Mouse (Mus musculus): Measurements from ENCODE around the gene Gm20532.

Gm20532 gene

DNA sequence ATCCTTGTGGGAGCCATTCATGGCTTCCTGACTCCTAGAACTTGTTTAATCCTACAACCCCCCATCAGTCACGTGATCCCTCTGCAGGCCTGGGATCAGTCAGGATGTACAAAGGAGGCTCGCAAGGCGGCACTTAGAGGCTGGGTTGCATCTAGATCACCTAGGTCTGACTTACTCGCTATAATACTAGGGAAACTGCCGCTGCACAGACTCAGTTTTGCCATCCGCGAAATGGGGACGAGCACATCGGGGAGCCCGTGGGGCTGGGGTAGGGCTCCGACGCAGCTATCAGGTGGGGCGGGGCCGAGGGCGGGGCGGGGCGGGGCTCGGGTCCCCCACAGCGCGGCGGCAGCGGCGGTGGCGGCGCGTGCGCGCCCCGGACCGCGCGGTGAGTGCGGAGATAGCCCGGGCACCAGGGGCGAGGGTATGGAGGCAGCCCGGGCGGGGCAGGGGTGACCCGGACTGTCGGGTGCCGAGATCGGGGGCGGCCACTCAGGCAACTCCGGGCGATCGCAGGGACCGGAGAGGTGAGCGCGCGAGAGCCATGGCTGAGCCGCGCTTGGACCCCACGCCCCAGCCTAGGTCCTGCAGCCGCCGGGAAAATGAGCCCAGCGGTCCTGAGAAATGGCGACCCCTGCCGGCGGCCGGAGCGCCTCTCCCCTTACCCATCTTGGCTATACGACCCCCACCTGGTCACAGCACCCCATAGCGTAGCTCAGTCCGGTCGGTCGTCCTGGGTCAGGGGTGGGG lies at the start of gene Gm20532:
TSS of gene Gm20532 (plus strand) at position 346 of the 750 bp plus-strand sequence.
- peak; percentile 43 for DNase-seq (ENCODE audit: low read depth)

DNA sequence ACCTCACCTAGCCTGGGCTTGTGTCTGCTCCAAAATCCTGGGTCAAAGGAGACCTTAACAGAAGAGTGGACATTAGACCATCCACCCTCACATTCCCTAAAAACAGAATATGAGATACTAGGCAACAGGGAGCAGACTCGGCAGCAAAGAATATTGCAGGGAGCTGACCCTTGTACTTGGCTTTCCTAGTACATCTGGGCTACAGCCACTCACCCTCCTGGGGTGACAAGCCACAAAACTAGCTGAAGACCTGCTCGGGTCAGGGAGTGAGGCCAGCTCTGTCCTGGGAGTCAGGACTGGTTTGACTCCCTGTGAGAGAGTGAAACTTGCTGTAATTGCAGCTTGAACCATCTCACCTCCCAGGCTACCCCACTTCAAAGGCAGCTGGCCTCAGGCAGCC lies 46.9 kb upstream of the Gm20532 start:
- DNase-seq (ENCODE audit: low read depth), result no peak

- no peak for DNase-seq (ENCODE audit: low read depth)
These were observed 45.7 kb upstream of the Gm20532 start for GRCm38 (mm10) chr2:26540721-26541120.

DNA sequence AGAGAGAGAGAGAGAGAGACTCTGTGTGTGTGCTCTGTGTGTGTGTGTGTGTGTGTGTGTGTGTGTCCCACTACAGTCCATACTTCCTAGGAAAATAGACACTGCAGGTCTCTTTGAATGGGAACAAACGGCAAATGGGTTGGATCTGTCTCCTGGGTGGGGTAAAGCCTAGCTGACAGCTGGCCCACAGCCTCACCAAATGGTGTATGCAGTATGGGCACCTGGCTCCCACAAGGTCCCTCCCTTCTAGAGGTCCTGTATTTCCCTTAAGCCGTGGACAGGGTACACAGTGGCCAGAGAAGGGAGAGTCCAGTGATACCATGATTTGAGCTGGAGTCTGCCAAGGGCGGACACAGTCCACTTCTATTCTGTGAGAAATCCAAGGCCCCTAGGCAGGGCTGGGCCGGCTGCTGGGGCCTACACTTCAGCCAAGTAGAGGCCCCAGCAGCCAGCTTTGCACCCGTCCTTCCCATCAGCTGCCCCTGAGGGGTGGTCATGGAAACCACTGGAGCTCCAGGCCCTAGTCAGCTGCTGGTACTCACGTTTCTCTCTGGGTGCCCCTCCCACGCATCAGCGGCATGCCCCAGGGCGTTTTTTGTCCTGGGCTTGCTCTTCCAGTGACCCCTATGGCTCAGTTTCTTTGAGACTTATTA lies 45.1 kb upstream of the Gm20532 start:
- DNase-seq (ENCODE audit: low read depth), result no peak

- DNase-seq (ENCODE audit: low read depth), result no peak
These were observed 43.3 kb upstream of the Gm20532 start for GRCm38 (mm10) chr2:26543155-26543554.

DNA sequence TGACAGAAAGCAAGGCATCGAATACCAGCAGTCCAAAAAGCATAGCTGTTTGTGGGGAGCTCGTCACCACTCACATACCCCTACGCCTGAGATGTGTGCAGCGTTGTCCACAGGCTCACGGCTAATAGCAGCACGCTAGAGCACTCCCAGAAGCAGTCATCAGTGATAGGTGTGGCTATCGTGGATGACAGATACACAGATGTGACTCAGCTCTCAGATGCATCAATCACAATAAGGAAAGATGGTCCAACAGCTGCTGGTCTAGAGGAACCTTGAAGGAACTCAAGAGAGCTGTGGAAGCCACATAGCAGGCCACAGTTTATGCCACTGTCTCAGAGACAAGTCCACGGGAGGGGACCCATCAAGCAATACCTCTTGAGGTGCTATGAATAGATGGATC lies 42.7 kb upstream of the Gm20532 start:
- DNase-seq (ENCODE audit: low read depth), result no peak

DNA sequence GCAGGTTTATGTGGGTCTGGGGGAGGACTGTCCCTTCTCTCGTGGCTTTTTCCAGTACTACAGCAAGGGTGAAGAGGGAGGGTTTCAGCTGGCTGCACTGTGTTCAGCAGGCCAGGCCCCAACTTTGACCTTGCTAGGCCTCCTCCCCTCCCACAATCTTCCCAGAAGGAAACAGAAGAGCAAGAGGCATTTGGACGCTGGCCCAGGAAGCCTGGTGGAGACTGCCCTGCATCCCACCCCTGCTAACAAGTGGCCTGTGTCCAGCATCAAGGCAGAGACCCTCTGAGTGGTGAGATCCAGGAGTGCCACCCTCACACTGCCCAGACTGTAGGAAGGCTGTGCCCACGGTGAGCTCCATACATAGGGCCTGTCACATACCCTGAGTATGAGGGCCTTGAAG lies 42.2 kb upstream of the Gm20532 start:
- DNase-seq (ENCODE audit: low read depth), result no peak

DNA sequence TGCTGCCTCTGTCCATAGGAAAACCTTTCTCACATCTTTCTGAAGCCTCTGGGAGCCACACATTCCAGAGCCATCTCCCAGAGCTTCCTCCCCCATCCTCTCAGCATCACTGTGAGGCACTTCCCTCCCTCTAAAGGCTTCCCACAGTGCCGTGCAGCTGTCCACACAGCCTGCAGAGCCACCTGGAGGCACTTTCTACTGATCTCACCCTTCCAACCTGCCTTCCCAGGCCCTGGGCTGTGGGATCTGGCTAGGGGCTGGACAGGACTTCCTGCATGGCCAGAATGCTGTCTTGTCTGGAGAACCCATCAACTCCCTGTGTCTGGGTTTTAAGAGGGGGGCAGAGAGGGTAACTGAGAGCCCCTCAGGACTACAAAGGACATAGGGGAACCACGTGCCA lies 39.0 kb upstream of the Gm20532 start:
- no peak for DNase-seq (ENCODE audit: low read depth)

DNA sequence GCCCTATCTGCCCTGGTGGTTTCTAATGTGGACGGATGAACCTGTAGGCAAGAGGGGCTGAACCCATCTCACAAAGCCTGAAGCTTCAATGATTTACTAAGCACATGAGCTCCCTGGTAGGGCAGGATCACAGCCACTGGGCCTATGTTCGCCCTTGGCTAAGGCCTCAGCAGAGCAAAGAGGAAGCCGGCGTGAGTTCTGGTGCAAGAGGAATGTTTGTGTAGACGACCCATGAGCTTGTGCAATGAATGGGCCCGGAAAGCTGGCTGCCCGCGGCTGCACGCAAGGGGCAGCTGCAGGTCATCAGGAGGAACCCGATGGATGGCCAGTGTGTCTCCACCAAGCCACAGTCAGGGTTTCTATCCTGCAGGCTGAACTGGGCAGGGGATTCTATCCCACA lies 36.6 kb upstream of the Gm20532 start:
- no peak for DNase-seq (ENCODE audit: low read depth)

DNA sequence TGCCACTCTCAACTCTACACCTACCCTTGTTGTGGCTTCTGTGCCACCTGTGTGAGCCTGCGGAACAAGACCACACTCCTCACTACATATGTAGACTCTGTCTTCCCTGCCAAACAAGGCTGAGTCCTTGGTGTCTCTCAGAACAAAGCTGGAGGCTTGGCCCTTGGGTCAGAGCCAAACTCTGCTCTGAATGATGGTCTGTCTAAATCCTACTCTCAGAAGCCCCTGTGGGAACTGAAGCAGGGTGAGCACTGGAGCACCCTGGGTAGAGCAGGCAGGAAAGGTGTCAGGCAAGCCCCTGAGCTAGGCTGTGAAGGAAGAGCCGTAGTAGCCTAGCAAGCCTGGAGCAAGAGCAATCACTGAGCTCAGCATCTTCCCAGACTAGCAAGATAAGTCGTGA lies 36.2 kb upstream of the Gm20532 start:
- no peak for DNase-seq (ENCODE audit: low read depth)

DNA sequence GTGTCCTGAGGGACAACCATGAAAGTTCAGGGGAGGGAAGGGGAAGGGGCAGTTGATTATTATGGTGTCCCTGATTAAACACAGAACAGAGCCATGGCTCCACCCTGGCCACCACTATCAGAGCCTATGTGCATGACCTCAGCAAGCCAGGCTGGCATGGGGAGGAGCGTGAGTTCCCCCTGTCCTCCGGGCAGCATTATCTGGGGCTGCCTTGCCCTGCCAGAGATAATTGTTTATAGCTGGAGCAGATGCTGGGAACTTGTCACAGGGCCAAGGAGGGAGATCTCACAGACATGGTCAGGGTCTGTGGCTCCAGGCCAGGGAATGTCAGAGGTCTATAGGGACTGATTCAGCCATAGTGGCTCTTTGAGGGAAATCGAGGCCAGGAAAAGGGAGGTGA lies 35.7 kb upstream of the Gm20532 start:
- no peak for DNase-seq (ENCODE audit: low read depth)

DNA sequence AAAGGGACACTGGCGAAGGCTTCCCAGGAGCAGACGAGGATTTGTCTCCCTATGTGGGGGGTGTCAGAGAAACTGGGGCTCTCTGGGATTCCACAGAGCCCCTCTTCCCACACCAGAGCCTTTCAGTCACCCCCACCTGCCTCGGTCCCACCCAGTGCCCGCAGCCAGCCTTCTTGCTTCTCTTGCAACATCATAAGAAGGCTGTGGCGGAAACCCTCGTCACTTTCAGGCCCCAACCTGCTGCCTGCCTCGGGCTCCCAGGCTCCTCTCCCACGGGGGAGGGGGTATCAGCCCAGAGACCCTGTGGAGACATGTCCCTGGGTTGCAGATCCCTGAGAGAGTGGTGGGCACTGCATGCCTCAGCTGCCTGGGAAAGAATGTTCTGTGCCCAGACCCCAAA lies 35.0 kb upstream of the Gm20532 start:
- no peak for DNase-seq (ENCODE audit: low read depth)

- no peak for DNase-seq (ENCODE audit: low read depth)
These were observed 34.4 kb upstream of the Gm20532 start for GRCm38 (mm10) chr2:26552066-26552465.

GRCm38 (mm10) chr2:26553904-26554303 lies 32.5 kb upstream of the Gm20532 start:
- no peak for DNase-seq (ENCODE audit: low read depth)

GRCm38 (mm10) chr2:26555076-26555475 lies 31.4 kb upstream of the Gm20532 start:
- no peak for DNase-seq (ENCODE audit: low read depth)

- DNase-seq (ENCODE audit: low read depth), result no peak
These were observed 29.9 kb upstream of the Gm20532 start for GRCm38 (mm10) chr2:26556535-26556993.

DNA sequence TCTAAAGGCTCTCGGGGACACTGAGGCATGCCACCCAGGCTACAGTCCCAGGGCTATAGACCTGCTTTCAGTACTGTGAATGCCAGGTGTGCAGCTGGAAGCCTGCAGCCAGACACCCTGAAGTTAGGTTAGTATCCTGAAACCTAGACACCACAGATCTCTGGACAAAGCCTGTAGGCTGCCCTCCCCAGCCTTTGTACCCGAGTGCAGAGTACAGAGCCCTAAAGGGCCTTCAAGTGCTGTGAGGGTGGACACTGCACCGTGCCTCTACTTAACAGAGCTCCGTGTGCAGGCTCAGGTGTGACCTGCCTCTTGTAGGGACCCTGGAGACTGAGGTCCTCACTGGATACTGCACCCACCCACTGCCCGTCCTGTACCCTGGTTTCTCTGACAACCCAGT lies 25.9 kb upstream of the Gm20532 start:
- DNase-seq (ENCODE audit: low read depth), result no peak

DNA sequence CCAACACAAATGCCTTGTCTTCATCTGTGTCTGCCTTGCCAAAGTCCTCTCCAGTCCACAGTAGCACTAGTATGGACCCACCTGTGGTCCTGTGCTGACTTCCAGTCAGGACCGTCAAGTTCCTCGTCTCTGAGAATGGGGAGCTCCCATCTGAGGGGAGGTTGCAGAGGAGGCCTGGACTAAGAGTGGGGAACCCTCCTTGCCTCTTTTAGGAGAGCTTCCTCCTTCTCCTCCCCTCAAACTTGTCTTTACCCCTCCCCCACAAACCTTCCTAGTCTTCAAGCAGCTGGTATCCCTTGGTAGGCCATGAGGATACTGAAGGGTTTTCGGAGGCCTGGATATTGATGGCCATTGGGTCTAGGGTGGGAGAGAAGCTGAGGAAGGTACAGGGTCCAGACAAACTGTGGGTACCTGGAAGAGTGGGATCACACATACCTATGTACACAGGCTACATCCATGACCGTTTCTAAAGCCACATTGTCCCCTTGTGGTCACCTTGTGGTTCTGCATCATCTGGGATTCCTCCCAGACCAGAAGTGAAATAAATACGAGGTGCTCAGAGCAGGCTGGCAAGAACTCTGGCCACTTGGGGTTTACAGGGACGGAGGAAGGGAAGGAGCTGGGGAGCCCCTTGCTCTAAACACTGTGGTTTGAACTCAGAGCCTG lies 25.0 kb upstream of the Gm20532 start:
- no peak for DNase-seq (ENCODE audit: low read depth)

DNA sequence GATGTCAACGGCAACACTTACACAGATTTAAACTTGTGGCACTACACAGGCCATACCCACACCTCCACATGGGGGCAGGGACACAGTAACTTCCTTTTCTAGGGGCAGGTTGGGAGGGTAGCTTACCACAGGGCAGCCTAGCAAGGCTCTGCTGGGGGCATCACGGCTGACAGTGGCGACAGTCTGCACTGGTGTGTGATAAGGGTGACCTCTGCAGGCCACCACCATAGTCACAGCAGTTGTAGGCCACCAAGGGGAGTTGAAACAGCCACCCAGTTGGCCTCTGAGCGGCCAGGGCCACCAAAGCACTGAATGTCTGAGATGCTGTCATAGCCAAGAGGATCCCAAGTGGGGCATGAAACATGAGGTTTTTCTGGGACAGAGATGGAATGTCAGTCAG lies 20.2 kb upstream of the Gm20532 start:
- no peak for DNase-seq (ENCODE audit: low read depth)

- DNase-seq (ENCODE audit: low read depth), result no peak
These were observed 16.4 kb upstream of the Gm20532 start for GRCm38 (mm10) chr2:26570034-26570433.

- no peak for DNase-seq (ENCODE audit: low read depth)
These were observed 15.0 kb upstream of the Gm20532 start for GRCm38 (mm10) chr2:26571400-26571799.

DNA sequence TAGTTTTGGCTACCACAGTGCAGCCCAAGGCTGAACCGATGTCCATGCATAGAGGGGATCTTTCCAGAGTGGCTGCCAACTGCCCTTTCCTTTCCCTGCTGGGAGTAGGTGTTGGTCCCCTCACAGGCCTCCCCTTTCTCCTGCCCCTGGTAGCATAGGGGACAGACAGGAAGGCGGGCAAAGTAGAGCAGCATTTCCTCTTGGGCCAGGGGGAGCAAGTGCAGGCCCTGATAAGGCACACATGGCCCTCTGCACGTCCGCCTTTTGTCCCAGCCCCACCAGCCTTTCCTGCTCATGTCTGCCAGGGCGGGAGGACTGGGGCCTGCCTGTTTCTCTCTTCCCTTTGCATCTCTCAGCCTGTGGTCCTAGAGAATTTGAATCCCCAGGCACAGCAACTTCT lies 14.6 kb upstream of the Gm20532 start:
- no peak for DNase-seq (ENCODE audit: low read depth)

GRCm38 (mm10) chr2:26573396-26573795 lies 13.0 kb upstream of the Gm20532 start:
- DNase-seq (ENCODE audit: low read depth), result no peak
